Mouse (Mus musculus) cerebellum, adult 2 months (tissue): Measurements from ENCODE around the gene Slc25a38.

Experiments used
- CTCF ChIP-seq: fragments of 200-500 bp; IDR thresholded peaks from 2 replicates; pipeline ENCODE4 v1.5.1; 2011; ENCODE audit warnings: low read depth, mild to moderate bottlenecking, control low read depth, low read length, moderate library complexity, borderline replicate concordance; ENCODE audit not compliant: insufficient read depth
- POLR2A ChIP-seq: fragments of 200-500 bp; IDR thresholded peaks from 2 replicates; pipeline ENCODE4 v1.6.1; 2011; ENCODE audit warnings: low read length, control low read depth, borderline replicate concordance; ENCODE audit not compliant: insufficient read depth

DNA sequence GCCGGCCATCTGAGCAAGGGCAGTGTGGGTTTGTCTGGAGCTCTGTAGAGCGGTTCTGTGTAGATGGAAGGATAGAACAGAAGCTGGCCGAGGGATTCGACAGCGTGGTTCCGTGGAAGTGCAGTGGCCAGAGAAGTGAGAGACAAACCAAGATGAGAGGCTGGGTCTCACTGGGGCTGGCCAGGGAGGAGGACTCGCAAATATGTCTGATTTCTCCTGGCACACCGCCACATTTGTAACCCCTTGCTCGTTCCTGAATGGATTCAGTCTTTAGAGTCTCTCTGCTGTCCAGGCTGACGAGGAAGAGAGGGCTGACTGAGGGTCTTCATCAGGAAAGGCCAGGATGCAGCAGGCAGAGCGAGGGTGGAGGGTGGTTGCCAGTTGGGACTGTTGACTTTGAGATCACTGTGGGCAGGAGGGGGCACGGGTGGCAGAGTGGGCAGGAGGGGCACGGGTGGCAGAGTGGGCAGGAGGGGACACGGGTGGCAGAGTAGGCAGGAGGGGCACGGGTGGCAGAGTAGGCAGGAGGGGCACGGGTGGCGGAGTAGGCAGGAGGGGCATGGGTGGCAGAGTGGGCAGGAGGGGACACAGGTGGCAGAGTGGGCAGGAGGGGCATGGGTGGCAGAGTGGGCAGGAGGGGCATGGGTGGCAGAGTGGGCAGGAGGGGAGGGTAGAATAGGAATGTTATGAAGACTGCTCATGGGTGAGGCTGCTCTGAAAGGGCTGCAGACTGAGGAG is 4.0 kb downstream of the Slc25a38 start:
- TF ChIP-seq POLR2A (no peak), CTCF (no peak)
